In the genomic region with DNA sequence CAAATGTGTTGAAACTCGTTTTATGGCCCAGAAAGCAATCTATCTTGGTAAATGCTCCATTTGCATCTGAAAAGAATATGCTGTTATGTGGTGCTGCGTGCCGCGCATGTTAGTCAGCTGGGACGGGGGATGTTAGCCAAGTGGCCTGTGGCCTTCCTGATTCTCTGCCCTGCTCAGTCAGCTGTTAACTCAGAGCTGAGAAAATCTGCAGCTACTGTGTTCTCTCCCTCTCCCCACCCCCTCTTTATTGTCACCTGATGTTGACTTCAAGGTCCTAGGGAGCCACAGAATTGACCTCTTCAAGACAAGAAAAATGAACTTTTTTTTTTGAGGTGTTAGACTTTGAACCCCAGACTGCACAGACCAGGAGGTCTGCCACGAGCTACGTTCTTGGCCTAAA, we compare ENCODE assay signal across 8 mouse cellular contexts. TPM values are rescaled to one million over a fixed set of nuclear protein-coding genes. Genes with fewer than 3 reads are reported as not detected.
DNase-seq lines count a peak whose midpoint lies in the region; ATAC-seq lines count a peak whose summit lies in the region.

No protein-coding gene starts in this region.

- intact Hi-C loops in left cerebral cortex, postnatal 10 days (cut with DNase I), result no loop called here
- intact Hi-C loops in left cerebral cortex, postnatal 36 days (cut with DNase I), result no loop called here

- peak; percentile 25 to 35 for DNase-seq in cerebellum, adult 18-20 months
- DNase-seq in left cerebral cortex, postnatal 10 days (ENCODE audit: extremely low spot score in 1 of 2, low spot score in 2 of 2), result peak; percentile 35 to 53
- no peak for DNase-seq in left cerebral cortex, postnatal 36 days (ENCODE audit: low spot score in 2 of 2)
- DNase-seq in cerebellum, postnatal 14 days, result peak; percentile 80 to 81
- DNase-seq in layer of hippocampus, postnatal 14 days (ENCODE audit: low spot score in 2 of 2), result peak; percentile 32 to 69
- DNase-seq in thymus, postnatal 4 days, result no peak

- no peak for ATAC-seq in cerebellum, adult (ENCODE audit: insufficient number of reproducible peaks, low FRiP score, low TSS enrichment)
- no peak; the same call in 1 of the 2 replicates for ATAC-seq in frontal cortex, adult (ENCODE audit: low TSS enrichment)

RNA-seq across cellular contexts. Expression of a gene that starts 43.5 kb away (rescaled TPM):
- 100 to 1,000 TPM; 105 to 117 TPM for total RNA-seq in left cerebral cortex, postnatal 10 days (2021)
- total RNA-seq in left cerebral cortex, postnatal 36 days (2021), result 100 to 1,000 TPM in 1 of 2 experiments, 10 to 100 TPM in 1; 86.2 to 105 TPM
- 100 to 1,000 TPM; 106 to 113 TPM for total RNA-seq in layer of hippocampus, postnatal 14 days (2021)

RNA-seq across cellular contexts. Expression of a gene that starts 43.9 kb away (rescaled TPM):
- total RNA-seq in left cerebral cortex, postnatal 10 days (2021), result 1 to 10 TPM; 4.7 to 6.7 TPM
- 1 to 10 TPM; 4.9 to 7.2 TPM for total RNA-seq in left cerebral cortex, postnatal 36 days (2021)
- 1 to 10 TPM; 4.4 to 6.4 TPM for total RNA-seq in layer of hippocampus, postnatal 14 days (2021)

Comparison
In these comparisons a context has a peak if more than half of its experiments do, and no peak if none do; other contexts are left out.
1. DNase-seq: peak in cerebellum, adult 18-20 months (2 of 2), left cerebral cortex, postnatal 10 days (2 of 2), cerebellum, postnatal 14 days (2 of 2) and layer of hippocampus, postnatal 14 days (2 of 2); none in left cerebral cortex, postnatal 36 days (0 of 2) and thymus, postnatal 4 days (single experiment).